Mouse (Mus musculus): ENCODE measurements around the gene Prkcq.

- no peak for TF ChIP-seq CTCF (IDR thresholded peaks at IDR 0.05; ENCODE audit: low read depth, low read length)
- no peak for TF ChIP-seq POLR2A (IDR thresholded peaks at IDR 0.05; ENCODE audit: extremely low read depth, insufficient read depth, low read length)
Measured at GRCm38 (mm10) chr2:11231988-11232387, 60.1 kb downstream of the Prkcq start.
